Mouse (Mus musculus): Measurements from ENCODE around the gene Cfap298. TPM values are rescaled to one million over a fixed set of nuclear protein-coding genes. Genes with fewer than 3 reads are reported as not detected.

The Cfap298 gene
- polyA plus RNA-seq, 1 experiment from 2014 or later = 44.1 TPM

GRCm38 (mm10) chr16:90910855-90911533, 23.9 kb downstream of the Cfap298 start:
- Histone ChIP-seq H3K9ac (no peak overlapping the region), H3K4me2 (no peak overlapping the region), H3K36me3 (no peaks in the 10 kb centered on the region), H3K27ac (no peak overlapping the region), H3K9me3 (no peaks in the 10 kb centered on the region), H3K4me3 (no peak overlapping the region), H3K4me1 (no peaks in the 10 kb centered on the region), H3K27me3 (peaks cover 3% of the 10 kb centered on the region; the same call in 1 of the 2 replicates)
- no peak for ATAC-seq (ENCODE audit: borderline replicate concordance, extremely low read depth, low FRiP score, low TSS enrichment)
- WGBS = 75% methylated on average over 17 of the region's 17 CpGs

- no peaks in the 10 kb centered on the region for H3K9me3 ChIP-seq
- H3K27me3 ChIP-seq = no peaks in the 10 kb centered on the region
- no peak for ATAC-seq (ENCODE audit: borderline replicate concordance, extremely low read depth, low FRiP score, low TSS enrichment)
- no peak overlapping the region for H3K4me2 ChIP-seq
- H3K36me3 ChIP-seq = no peaks in the 10 kb centered on the region
- 64% methylated on average over 7 of the region's 7 CpGs for WGBS
- H3K27ac ChIP-seq = no peak overlapping the region
- H3K4me3 ChIP-seq = no peak overlapping the region
- H3K4me1 ChIP-seq = no peaks in the 10 kb centered on the region
- no peak overlapping the region for H3K9ac ChIP-seq
Measured at GRCm38 (mm10) chr16:90907250-90907649, 27.7 kb downstream of the Cfap298 start.

- Histone ChIP-seq H3K4me2 (no peak overlapping the region), H3K4me1 (0 out of 2 replicates have a peak, but pooled peaks cover 5% of the 10 kb centered on the region), H3K4me3 (no peak overlapping the region), H3K27me3 (no peaks in the 10 kb centered on the region), H3K27ac (no peak overlapping the region), H3K9me3 (no peaks in the 10 kb centered on the region), H3K36me3 (no peaks in the 10 kb centered on the region), H3K9ac (no peak overlapping the region)
- 42% methylated on average over 5 of the region's 5 CpGs for WGBS
- ATAC-seq (ENCODE audit: borderline replicate concordance, extremely low read depth, low FRiP score, low TSS enrichment) = no peak
Measured at GRCm38 (mm10) chr16:90903300-90903699, 31.6 kb downstream of the Cfap298 start.

- Histone ChIP-seq H3K27me3 (no peaks in the 10 kb centered on the region), H3K9me3 (no peaks in the 10 kb centered on the region), H3K9ac (no peak overlapping the region), H3K4me2 (no peak overlapping the region), H3K36me3 (no peaks in the 10 kb centered on the region), H3K4me3 (no peak overlapping the region), H3K4me1 (0 out of 2 replicates have a peak, but pooled peaks cover 5% of the 10 kb centered on the region), H3K27ac (no peak overlapping the region)
- 30% methylated on average over 4 of the region's 4 CpGs for WGBS
- ATAC-seq (ENCODE audit: borderline replicate concordance, extremely low read depth, low FRiP score, low TSS enrichment) = peak; percentile 27; the same call in 1 of the 2 replicates
Measured at GRCm38 (mm10) chr16:90901364-90901763, 33.5 kb downstream of the Cfap298 start.

- Histone ChIP-seq H3K4me2 (no peak overlapping the region), H3K4me1 (0 out of 2 replicates have a peak, but pooled peaks cover 5% of the 10 kb centered on the region), H3K27ac (no peak overlapping the region), H3K27me3 (no peaks in the 10 kb centered on the region), H3K36me3 (no peaks in the 10 kb centered on the region), H3K4me3 (no peak overlapping the region), H3K9me3 (no peaks in the 10 kb centered on the region), H3K9ac (no peak overlapping the region)
- no peak for ATAC-seq (ENCODE audit: borderline replicate concordance, extremely low read depth, low FRiP score, low TSS enrichment)
- 18% methylated on average over 12 of the region's 12 CpGs for WGBS
Measured at GRCm38 (mm10) chr16:90899498-90899897, 35.4 kb downstream of the Cfap298 start.

GRCm38 (mm10) chr16:90897651-90898050, 37.3 kb downstream of the Cfap298 start:
- 81% methylated on average over 3 of the region's 3 CpGs for WGBS
- Histone ChIP-seq H3K27me3 (no peaks in the 10 kb centered on the region), H3K27ac (no peak overlapping the region), H3K36me3 (no peaks in the 10 kb centered on the region), H3K4me2 (no peak overlapping the region), H3K9ac (no peak overlapping the region), H3K4me3 (no peak overlapping the region), H3K9me3 (no peaks in the 10 kb centered on the region), H3K4me1 (0 out of 2 replicates have a peak, but pooled peaks cover 5% of the 10 kb centered on the region)
- no peak for ATAC-seq (ENCODE audit: borderline replicate concordance, extremely low read depth, low FRiP score, low TSS enrichment)

- Histone ChIP-seq H3K9me3 (no peaks in the 10 kb centered on the region), H3K4me2 (no peak overlapping the region), H3K4me1 (peaks cover 11% of the 10 kb centered on the region; the same call in 1 of the 2 replicates), H3K27me3 (no peaks in the 10 kb centered on the region), H3K4me3 (no peak overlapping the region), H3K9ac (no peak overlapping the region), H3K27ac (no peak overlapping the region), H3K36me3 (no peaks in the 10 kb centered on the region)
- 32% methylated on average over 9 of the region's 9 CpGs for WGBS
- no peak for ATAC-seq (ENCODE audit: borderline replicate concordance, extremely low read depth, low FRiP score, low TSS enrichment)
Measured at GRCm38 (mm10) chr16:90893792-90894191, 41.1 kb downstream of the Cfap298 start.

GRCm38 (mm10) chr16:90893019-90893418, 41.9 kb downstream of the Cfap298 start:
- Histone ChIP-seq H3K4me1 (peaks cover 11% of the 10 kb centered on the region; the same call in 1 of the 2 replicates), H3K4me2 (no peak overlapping the region), H3K9me3 (no peaks in the 10 kb centered on the region), H3K36me3 (no peaks in the 10 kb centered on the region), H3K9ac (no peak overlapping the region), H3K27me3 (no peaks in the 10 kb centered on the region), H3K27ac (no peak overlapping the region), H3K4me3 (no peak overlapping the region)
- WGBS = 58% methylated on average over 7 of the region's 7 CpGs
- no peak for ATAC-seq (ENCODE audit: borderline replicate concordance, extremely low read depth, low FRiP score, low TSS enrichment)

GRCm38 (mm10) chr16:90892081-90892480, 42.8 kb downstream of the Cfap298 start:
- H3K9ac ChIP-seq = no peak overlapping the region
- peaks cover 11% of the 10 kb centered on the region; the same call in 1 of the 2 replicates for H3K4me1 ChIP-seq
- 0 out of 2 replicates have a peak overlapping the region, but pooled peaks have one; percentile 22 for H3K4me2 ChIP-seq
- no peak overlapping the region for H3K27ac ChIP-seq
- no peak overlapping the region for H3K4me3 ChIP-seq
- H3K9me3 ChIP-seq = no peaks in the 10 kb centered on the region
- no peaks in the 10 kb centered on the region for H3K36me3 ChIP-seq
- no peaks in the 10 kb centered on the region for H3K27me3 ChIP-seq
- WGBS = 12% methylated on average over 8 of the region's 8 CpGs
- no peak for ATAC-seq (ENCODE audit: borderline replicate concordance, extremely low read depth, low FRiP score, low TSS enrichment)

- Histone ChIP-seq H3K27ac (no peak overlapping the region), H3K9ac (no peak overlapping the region), H3K4me3 (no peak overlapping the region), H3K4me1 (peaks cover 11% of the 10 kb centered on the region; the same call in 1 of the 2 replicates), H3K9me3 (no peaks in the 10 kb centered on the region), H3K4me2 (0 out of 2 replicates have a peak overlapping the region, but pooled peaks have one; percentile 22), H3K36me3 (no peaks in the 10 kb centered on the region), H3K27me3 (no peaks in the 10 kb centered on the region)
- 44% methylated on average over 14 of the region's 14 CpGs for WGBS
- ATAC-seq (ENCODE audit: borderline replicate concordance, extremely low read depth, low FRiP score, low TSS enrichment) = peak; percentile 72
Measured at GRCm38 (mm10) chr16:90891601-90892000, 43.3 kb downstream of the Cfap298 start.

GRCm38 (mm10) chr16:90890683-90891082, 44.2 kb downstream of the Cfap298 start:
- H3K27me3 ChIP-seq = no peaks in the 10 kb centered on the region
- ATAC-seq (ENCODE audit: borderline replicate concordance, extremely low read depth, low FRiP score, low TSS enrichment) = no peak
- no peak overlapping the region for H3K27ac ChIP-seq
- 83% methylated on average over 9 of the region's 9 CpGs for WGBS
- no peak overlapping the region for H3K9ac ChIP-seq
- peaks cover 16% of the 10 kb centered on the region for H3K4me1 ChIP-seq
- no peaks in the 10 kb centered on the region for H3K9me3 ChIP-seq
- no peak overlapping the region for H3K4me3 ChIP-seq
- no peak overlapping the region for H3K4me2 ChIP-seq
- no peaks in the 10 kb centered on the region for H3K36me3 ChIP-seq

- H3K4me3 ChIP-seq = no peak overlapping the region
- H3K9ac ChIP-seq = no peak overlapping the region
- WGBS = 50% methylated on average over 9 of the region's 9 CpGs
- H3K36me3 ChIP-seq = no peaks in the 10 kb centered on the region
- peaks cover 12% of the 10 kb centered on the region for H3K4me1 ChIP-seq
- no peaks in the 10 kb centered on the region for H3K27me3 ChIP-seq
- ATAC-seq (ENCODE audit: borderline replicate concordance, extremely low read depth, low FRiP score, low TSS enrichment) = peak; percentile 62
- H3K27ac ChIP-seq = peak overlapping the region; percentile 35; the same call in 1 of the 2 replicates
- H3K9me3 ChIP-seq = no peaks in the 10 kb centered on the region
- no peak overlapping the region for H3K4me2 ChIP-seq
Measured at GRCm38 (mm10) chr16:90885781-90886565, 48.9 kb downstream of the Cfap298 start.
